Mouse (Mus musculus) CH12.LX (cell line): Measurements from ENCODE around the gene Rftn2. TPM values are rescaled to one million over a fixed set of nuclear protein-coding genes. Genes with fewer than 3 reads are reported as not detected.

ENCODE experiments used
- DNase-seq: peaks from one replicate; pipeline ENCODE4 v3.0.0-alpha.2; 2013; ENCODE audit errors: extremely low read depth
- H3K27ac ChIP-seq: 2 replicates; pipeline ENCODE4 v1.5.1; 2012; ENCODE audit warnings: low read depth, mild to moderate bottlenecking, control low read depth, moderate library complexity; ENCODE audit not compliant: insufficient read depth
- H3K27me3 ChIP-seq: replicated peaks from 2 replicates; pipeline ENCODE3; 2012; ENCODE audit warnings: inconsistent platforms
- H3K36me3 ChIP-seq, 2 experiments: replicated peaks in 1 of 2; 2 replicates each; pipeline versions ENCODE3 to v1.6.1; 2012; ENCODE audit warnings: inconsistent platforms in 1 of 2, low read length in 1 of 2, mild to moderate bottlenecking in 1 of 2, mixed read lengths in 1 of 2, moderate library complexity in 1 of 2; ENCODE audit not compliant: control insufficient read depth in 1 of 2, insufficient read depth in 1 of 2
- H3K4me1 ChIP-seq, 2 experiments: 2 replicates each; pipeline ENCODE4 v1.6.1; 2012; ENCODE audit warnings: inconsistent platforms in 1 of 2, moderate library complexity in 1 of 2; ENCODE audit not compliant: insufficient read depth in 2 of 2, control insufficient read depth in 1 of 2
- H3K4me2 ChIP-seq: 2 replicates; pipeline ENCODE4 v1.6.1; 2012; ENCODE audit warnings: low read depth, mild to moderate bottlenecking, control low read depth; ENCODE audit not compliant: poor library complexity, insufficient read depth, severe bottlenecking
- H3K4me3 ChIP-seq, 3 experiments: fragments of 150-350 bp in 1 of 3; sonication (generic) in 1 of 3; replicated peaks in 1 of 3; 2 replicates each; pipeline versions ENCODE3 to v1.5.1; 2011 to 2012; ENCODE audit warnings: low read depth in 2 of 3, low read length in 2 of 3, mild to moderate bottlenecking in 2 of 3, moderate library complexity in 2 of 3, control low read depth in 1 of 3, improper control_type of control experiment in 1 of 3, inconsistent platforms in 1 of 3, mixed read lengths in 1 of 3; ENCODE audit not compliant: poor library complexity in 1 of 3
- H3K79me2 ChIP-seq: replicated peaks from 2 replicates; pipeline ENCODE4 v1.6.1; 2012; ENCODE audit warnings: mild to moderate bottlenecking, moderate library complexity; ENCODE audit not compliant: control insufficient read depth, poor library complexity, insufficient read depth, severe bottlenecking; ENCODE audit errors: extremely low read depth
- H3K9ac ChIP-seq: 2 replicates; pipeline ENCODE4 v1.6.1; 2012; ENCODE audit warnings: low read depth, mild to moderate bottlenecking, control low read depth, moderate library complexity; ENCODE audit not compliant: insufficient read depth
- H3K9me3 ChIP-seq: replicated peaks from 2 replicates; pipeline ENCODE3; 2012; ENCODE audit warnings: low read length, inconsistent platforms, mixed read lengths
- CHD1 ChIP-seq: IDR thresholded peaks from 2 replicates; pipeline ENCODE4 v1.6.1; 2012; ENCODE audit warnings: low read depth, low read length, improper control_type of control experiment, inconsistent platforms
- CHD2 ChIP-seq: IDR thresholded peaks from 2 replicates; pipeline ENCODE4 v1.6.1; 2011; ENCODE audit warnings: low read length, improper control_type of control experiment
- GABPA ChIP-seq: IDR thresholded peaks from 2 replicates; pipeline ENCODE4 v1.6.1; 2012; ENCODE audit warnings: low read depth, low read length, improper control_type of control experiment, inconsistent platforms; ENCODE audit not compliant: insufficient replicate concordance
- HCFC1 ChIP-seq: IDR thresholded peaks from 2 replicates; pipeline ENCODE4 v1.6.1; 2012; ENCODE audit warnings: low read depth, mild to moderate bottlenecking, inconsistent platforms, low read length, improper control_type of control experiment
- IRF4 ChIP-seq: IDR thresholded peaks from 2 replicates; pipeline ENCODE4 v1.6.1; 2014; ENCODE audit warnings: low read depth, mild to moderate bottlenecking, inconsistent platforms, low read length, improper control_type of control experiment
- MAX ChIP-seq: IDR thresholded peaks from 2 replicates; pipeline ENCODE4 v1.6.1; 2011; ENCODE audit warnings: low read length, improper control_type of control experiment
- MAZ ChIP-seq: IDR thresholded peaks from 2 replicates; pipeline ENCODE4 v1.6.1; 2012; ENCODE audit warnings: low read depth, mild to moderate bottlenecking, inconsistent platforms, low read length, improper control_type of control experiment, moderate library complexity
- MXI1 ChIP-seq: IDR thresholded peaks from 2 replicates; pipeline ENCODE4 v1.6.1; 2011; ENCODE audit warnings: mild to moderate bottlenecking, low read depth, low read length, improper control_type of control experiment
- NELFE ChIP-seq: IDR thresholded peaks from 2 replicates; pipeline ENCODE4 v1.6.1; 2011; ENCODE audit warnings: low read depth, low read length, improper control_type of control experiment
- PAX5 ChIP-seq: IDR thresholded peaks from 2 replicates; pipeline ENCODE4 v1.6.1; 2012; ENCODE audit warnings: low read length, inconsistent platforms, mixed read lengths
- POLR2AphosphoS2 ChIP-seq: IDR thresholded peaks from 2 replicates; pipeline ENCODE4 v1.6.1; 2011; ENCODE audit warnings: low read depth, low read length, improper control_type of control experiment
- RAD21 ChIP-seq: IDR thresholded peaks from 2 replicates; pipeline ENCODE4 v1.6.1; 2011; ENCODE audit warnings: low read depth, mild to moderate bottlenecking, low read length, improper control_type of control experiment, moderate library complexity
- SIN3A ChIP-seq: IDR thresholded peaks from 2 replicates; pipeline ENCODE4 v1.6.1; 2012; ENCODE audit warnings: low read length, improper control_type of control experiment, inconsistent platforms
- TBP ChIP-seq: conservative IDR thresholded peaks from 2 replicates; pipeline ENCODE4 v1.6.1; 2011; ENCODE audit warnings: low read depth, low read length, improper control_type of control experiment
- ZC3H11A ChIP-seq: IDR thresholded peaks from 2 replicates; pipeline ENCODE4 v1.6.1; 2012; ENCODE audit warnings: low read depth, mild to moderate bottlenecking, inconsistent platforms, low read length, improper control_type of control experiment
- ZNF384 ChIP-seq: IDR thresholded peaks from 2 replicates; pipeline ENCODE4 v1.6.1; 2012; ENCODE audit warnings: low read depth, low read length, improper control_type of control experiment, inconsistent platforms
- dilution Hi-C: fragments of 300-500 bp; cut with MboI; formaldehyde crosslinking; loops from 2 replicates; pipeline ENCODE4 v1.14.3; 2020; ENCODE audit warnings: low sequenced_read_pairs; ENCODE audit not compliant: extremely low pct_unique_long_range_greater_than_20kb, extremely low pct_ligation_motif_present
- in situ Hi-C: fragments of 300-500 bp; cut with MboI; formaldehyde crosslinking; loops from 3 replicates; pipeline ENCODE4 v1.14.3; 2019; ENCODE audit warnings: low sequenced_read_pairs, low pct_ligation_motif_present, low pct_unique_long_range_greater_than_20kb, mixed read lengths
- polyA plus RNA-seq: library from polyadenylated mRNA; unstranded; fragments of >175 nt; gene quantifications from 2 replicates; pipeline ENCODE4 v1.2.1, GENCODE M21; 2012; ENCODE audit warnings: low read depth; ENCODE audit not compliant: insufficient read length
- total RNA-seq, 2 experiments: library from RNA; depleted of rRNA; stranded (reverse); fragments of 300-350 nt in 1 of 2; fragments of >200 nt in 1 of 2; gene quantifications; 2 replicates each; pipeline ENCODE4 v1.2.3; 2012 to 2014

The Rftn2 gene
- total and polyA plus RNA-seq, 3 experiments = 0.91 to 1.4 (median 1.1) TPM

DNA sequence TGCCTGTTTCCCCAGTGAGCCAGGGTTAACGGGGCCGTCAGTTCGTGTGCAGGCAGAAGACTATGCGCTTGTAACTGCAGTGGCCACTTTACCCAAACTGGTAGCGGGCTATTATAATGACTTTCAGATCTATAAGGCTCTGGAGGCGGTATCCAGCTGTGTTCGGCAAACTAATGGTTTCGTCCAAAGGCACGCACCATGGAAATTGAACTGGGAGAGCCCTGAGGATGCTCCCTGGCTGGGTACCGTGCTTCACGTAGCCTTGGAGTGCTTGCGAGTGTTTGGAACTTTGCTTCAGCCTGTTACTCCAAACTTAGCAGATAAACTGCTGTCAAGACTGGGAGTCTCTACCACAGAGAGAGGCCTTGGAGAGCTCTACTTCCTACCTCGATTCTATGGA, 11.9 kb upstream of the Rftn2 start:
- peak; percentile 15 for DNase-seq
- Histone ChIP-seq H3K27ac (no peak overlapping the region), H3K9me3 (no peaks in the 10 kb centered on the region), H3K9ac (peak overlapping the region; percentile 56), H3K4me2 (peak overlapping the region; percentile 83), H3K79me2 (peaks cover 44% of the 10 kb centered on the region), H3K4me3 (peak overlapping the region; percentile 77 to 97 (median 89)), H3K36me3 (peaks cover 0 to 32% of the 10 kb centered on the region in 2 experiments), H3K4me1 (peaks cover 0 to 38% of the 10 kb centered on the region in 2 experiments; a peak in 2 of 4 replicates)
- in situ Hi-C loops (no loop called here), dilution Hi-C loops (no loop called here)
- no peak for TF ChIP-seq ZNF384
- no peak for TF ChIP-seq CHD1
- TF ChIP-seq MXI1 = no peak
- TF ChIP-seq HCFC1 = no peak
- no peak for TF ChIP-seq TBP
- no peak for TF ChIP-seq NELFE
- TF ChIP-seq MAZ = no peak
- TF ChIP-seq IRF4 = no peak
- no peak for TF ChIP-seq ZC3H11A
- TF ChIP-seq, all 38 proteins: peak for 0
- H3K27me3 ChIP-seq = no peaks in the 10 kb centered on the region

DNA sequence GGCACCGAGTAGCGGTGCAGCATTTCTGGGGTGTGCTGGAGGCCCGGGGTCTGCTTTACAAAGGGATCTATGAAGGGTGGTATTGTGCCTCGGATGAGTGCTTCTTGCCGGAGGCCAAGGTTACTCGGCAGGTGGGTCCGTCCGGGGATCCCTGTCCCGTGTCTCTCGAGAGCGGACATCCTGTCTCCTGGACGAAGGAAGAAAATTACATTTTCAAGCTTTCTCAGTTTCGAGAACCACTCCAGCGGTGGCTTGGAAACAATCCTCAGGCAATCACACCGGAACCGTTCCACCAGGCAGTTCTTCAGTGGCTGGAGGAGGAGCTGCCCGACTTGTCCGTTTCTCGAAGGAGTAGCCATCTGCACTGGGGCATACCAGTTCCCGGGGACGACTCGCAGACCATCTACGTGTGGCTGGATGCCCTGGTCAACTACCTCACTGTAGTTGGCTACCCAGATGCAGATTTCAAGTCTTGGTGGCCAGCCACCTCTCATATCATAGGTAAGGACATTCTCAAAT, 11.1 kb upstream of the Rftn2 start:
- in situ Hi-C loops = no loop called here
- H3K27ac ChIP-seq = peak overlapping the region; percentile 5; the same call in 1 of the 2 replicates
- H3K36me3 ChIP-seq = peaks cover 0 to 25% of the 10 kb centered on the region in 2 experiments
- peak overlapping the region; percentile 56 for H3K9ac ChIP-seq
- peak overlapping the region; percentile 77 to 97 (median 89) for H3K4me3 ChIP-seq
- TF ChIP-seq GABPA (no peak), SIN3A (no peak), ZNF384 (no peak), RAD21 (no peak), CHD2 (no peak), PAX5 (no peak), ZC3H11A (no peak), POLR2AphosphoS2 (no peak), MAX (no peak)
- peak; percentile 14 for DNase-seq
- peak overlapping the region; percentile 83 for H3K4me2 ChIP-seq
- peaks cover 40% of the 10 kb centered on the region for H3K79me2 ChIP-seq
- dilution Hi-C loops = no loop called here
- no peaks in the 10 kb centered on the region for H3K9me3 ChIP-seq
- H3K27me3 ChIP-seq = no peaks in the 10 kb centered on the region
- peaks cover 0 to 33% of the 10 kb centered on the region in 2 experiments; a peak in 2 of 4 replicates for H3K4me1 ChIP-seq
